Mouse (Mus musculus): Measurements from ENCODE around the gene Serpina1e.

DNA sequence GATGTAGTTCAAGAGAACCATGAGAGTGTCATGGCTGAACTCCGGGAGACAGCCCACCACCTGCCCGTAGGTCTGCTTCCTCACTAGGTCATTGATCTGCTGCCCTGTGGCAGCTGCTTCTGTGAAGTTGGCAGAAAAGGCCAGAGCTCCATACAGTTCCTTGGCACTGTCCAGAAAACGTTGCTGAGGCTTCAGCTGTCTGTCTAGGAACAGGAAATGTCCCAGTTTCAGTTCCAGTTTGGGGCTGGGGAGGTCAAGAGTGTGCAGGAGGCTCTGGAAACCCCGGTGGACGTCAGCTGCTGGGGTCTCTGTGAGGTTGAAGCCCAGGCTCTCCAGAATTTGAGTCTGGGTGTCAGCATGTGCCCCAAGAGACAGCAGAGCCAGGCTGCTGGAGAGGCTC lies 27.1 kb upstream of the Serpina1e start:
- TF ChIP-seq USF1 (IDR thresholded peaks at IDR 0.05; ENCODE audit: low read depth): no peak
- no peak for TF ChIP-seq POLR2A (IDR thresholded peaks at IDR 0.05; ENCODE audit: insufficient read length, low read depth)
- TF ChIP-seq MAX (IDR thresholded peaks at IDR 0.05; ENCODE audit: low read depth): no peak
- TF ChIP-seq CEBPB (IDR thresholded peaks at IDR 0.05; ENCODE audit: insufficient read depth, poor library complexity, severe bottlenecking): no peak

All from myocyte (in vitro differentiated cells).